Mouse (Mus musculus): Measurements from ENCODE around the gene Plxna3.

GRCm38 (mm10) chrX:74353467-74353770 lies 24.6 kb downstream of the Plxna3 start, which contains the start of gene Lage3:
- TF ChIP-seq POLR2AphosphoS5 (IDR thresholded peaks at IDR 0.05; ENCODE audit: insufficient replicate concordance, low read depth, low read length) (no peak), CTCF (IDR thresholded peaks at IDR 0.05; ENCODE audit: low read depth, low read length) (no peak)

All from G1E (cell line).